Mouse (Mus musculus) CH12.LX (cell line): Measurements from ENCODE around the gene Lama2. TPM values are rescaled to one million over a fixed set of nuclear protein-coding genes. Genes with fewer than 3 reads are reported as not detected.

ENCODE experiments used
- DNase-seq: peaks from one replicate; pipeline ENCODE4 v3.0.0-alpha.2; 2013; ENCODE audit errors: extremely low read depth
- H3K27ac ChIP-seq: 2 replicates; pipeline ENCODE4 v1.5.1; 2012; ENCODE audit warnings: low read depth, mild to moderate bottlenecking, control low read depth, moderate library complexity; ENCODE audit not compliant: insufficient read depth
- H3K27me3 ChIP-seq: replicated peaks from 2 replicates; pipeline ENCODE3; 2012; ENCODE audit warnings: inconsistent platforms
- H3K36me3 ChIP-seq, 2 experiments: replicated peaks in 1 of 2; 2 replicates each; pipeline versions ENCODE3 to v1.6.1; 2012; ENCODE audit warnings: inconsistent platforms in 1 of 2, low read length in 1 of 2, mild to moderate bottlenecking in 1 of 2, mixed read lengths in 1 of 2, moderate library complexity in 1 of 2; ENCODE audit not compliant: control insufficient read depth in 1 of 2, insufficient read depth in 1 of 2
- H3K4me1 ChIP-seq, 2 experiments: 2 replicates each; pipeline ENCODE4 v1.6.1; 2012; ENCODE audit warnings: inconsistent platforms in 1 of 2, moderate library complexity in 1 of 2; ENCODE audit not compliant: insufficient read depth in 2 of 2, control insufficient read depth in 1 of 2
- H3K4me2 ChIP-seq: 2 replicates; pipeline ENCODE4 v1.6.1; 2012; ENCODE audit warnings: low read depth, mild to moderate bottlenecking, control low read depth; ENCODE audit not compliant: poor library complexity, insufficient read depth, severe bottlenecking
- H3K4me3 ChIP-seq, 3 experiments: fragments of 150-350 bp in 1 of 3; sonication (generic) in 1 of 3; replicated peaks in 1 of 3; 2 replicates each; pipeline versions ENCODE3 to v1.5.1; 2011 to 2012; ENCODE audit warnings: low read depth in 2 of 3, low read length in 2 of 3, mild to moderate bottlenecking in 2 of 3, moderate library complexity in 2 of 3, control low read depth in 1 of 3, improper control_type of control experiment in 1 of 3, inconsistent platforms in 1 of 3, mixed read lengths in 1 of 3; ENCODE audit not compliant: poor library complexity in 1 of 3
- H3K79me2 ChIP-seq: replicated peaks from 2 replicates; pipeline ENCODE4 v1.6.1; 2012; ENCODE audit warnings: mild to moderate bottlenecking, moderate library complexity; ENCODE audit not compliant: control insufficient read depth, poor library complexity, insufficient read depth, severe bottlenecking; ENCODE audit errors: extremely low read depth
- H3K9ac ChIP-seq: 2 replicates; pipeline ENCODE4 v1.6.1; 2012; ENCODE audit warnings: low read depth, mild to moderate bottlenecking, control low read depth, moderate library complexity; ENCODE audit not compliant: insufficient read depth
- H3K9me3 ChIP-seq: replicated peaks from 2 replicates; pipeline ENCODE3; 2012; ENCODE audit warnings: low read length, inconsistent platforms, mixed read lengths
- CHD1 ChIP-seq: IDR thresholded peaks from 2 replicates; pipeline ENCODE4 v1.6.1; 2012; ENCODE audit warnings: low read depth, low read length, improper control_type of control experiment, inconsistent platforms
- CHD2 ChIP-seq: IDR thresholded peaks from 2 replicates; pipeline ENCODE4 v1.6.1; 2011; ENCODE audit warnings: low read length, improper control_type of control experiment
- CTCF ChIP-seq, 2 experiments: IDR thresholded peaks in 1 of 2; conservative IDR thresholded peaks in 1 of 2; 2 replicates each; pipeline ENCODE4 v1.5.1; 2011 to 2012; ENCODE audit warnings: low read depth in 2 of 2, low read length in 2 of 2, improper control_type of control experiment in 1 of 2, inconsistent platforms in 1 of 2, mild to moderate bottlenecking in 1 of 2, moderate library complexity in 1 of 2
- ELF1 ChIP-seq: IDR thresholded peaks from 2 replicates; pipeline ENCODE4 v1.6.1; 2014; ENCODE audit warnings: low read depth, mild to moderate bottlenecking, inconsistent platforms, low read length, improper control_type of control experiment
- GABPA ChIP-seq: IDR thresholded peaks from 2 replicates; pipeline ENCODE4 v1.6.1; 2012; ENCODE audit warnings: low read depth, low read length, improper control_type of control experiment, inconsistent platforms; ENCODE audit not compliant: insufficient replicate concordance
- HCFC1 ChIP-seq: IDR thresholded peaks from 2 replicates; pipeline ENCODE4 v1.6.1; 2012; ENCODE audit warnings: low read depth, mild to moderate bottlenecking, inconsistent platforms, low read length, improper control_type of control experiment
- JUND ChIP-seq: conservative IDR thresholded peaks from 2 replicates; pipeline ENCODE4 v1.6.1; 2011; ENCODE audit warnings: low read depth, low read length, improper control_type of control experiment
- MAX ChIP-seq: IDR thresholded peaks from 2 replicates; pipeline ENCODE4 v1.6.1; 2011; ENCODE audit warnings: low read length, improper control_type of control experiment
- MAZ ChIP-seq: IDR thresholded peaks from 2 replicates; pipeline ENCODE4 v1.6.1; 2012; ENCODE audit warnings: low read depth, mild to moderate bottlenecking, inconsistent platforms, low read length, improper control_type of control experiment, moderate library complexity
- MXI1 ChIP-seq: IDR thresholded peaks from 2 replicates; pipeline ENCODE4 v1.6.1; 2011; ENCODE audit warnings: mild to moderate bottlenecking, low read depth, low read length, improper control_type of control experiment
- RAD21 ChIP-seq: IDR thresholded peaks from 2 replicates; pipeline ENCODE4 v1.6.1; 2011; ENCODE audit warnings: low read depth, mild to moderate bottlenecking, low read length, improper control_type of control experiment, moderate library complexity
- RCOR1 ChIP-seq: conservative IDR thresholded peaks from 2 replicates; pipeline ENCODE4 v1.6.1; 2012; ENCODE audit warnings: low read depth, mild to moderate bottlenecking, inconsistent platforms, low read length, improper control_type of control experiment
- SIN3A ChIP-seq: IDR thresholded peaks from 2 replicates; pipeline ENCODE4 v1.6.1; 2012; ENCODE audit warnings: low read length, improper control_type of control experiment, inconsistent platforms
- SMC3 ChIP-seq: IDR thresholded peaks from 2 replicates; pipeline ENCODE4 v1.6.1; 2011; ENCODE audit warnings: low read depth, low read length, improper control_type of control experiment
- TCF12 ChIP-seq: IDR thresholded peaks from 2 replicates; pipeline ENCODE4 v1.6.1; 2014; ENCODE audit warnings: low read depth, mild to moderate bottlenecking, inconsistent platforms, low read length, improper control_type of control experiment
- USF1 ChIP-seq: IDR thresholded peaks from 2 replicates; pipeline ENCODE4 v1.6.1; 2014; ENCODE audit warnings: low read depth, mild to moderate bottlenecking, inconsistent platforms, low read length, improper control_type of control experiment
- USF2 ChIP-seq: conservative IDR thresholded peaks from 2 replicates; pipeline ENCODE4 v1.6.1; 2011; ENCODE audit warnings: low read depth, low read length, improper control_type of control experiment
- ZKSCAN1 ChIP-seq: IDR thresholded peaks from 2 replicates; pipeline ENCODE4 v1.6.1; 2012; ENCODE audit warnings: low read depth, inconsistent platforms, low read length, improper control_type of control experiment, borderline replicate concordance
- ZMIZ1 ChIP-seq: IDR thresholded peaks from 2 replicates; pipeline ENCODE4 v1.6.1; 2012; ENCODE audit warnings: low read depth, mild to moderate bottlenecking, inconsistent platforms, low read length, improper control_type of control experiment
- dilution Hi-C: fragments of 300-500 bp; cut with MboI; formaldehyde crosslinking; loops from 2 replicates; pipeline ENCODE4 v1.14.3; 2020; ENCODE audit warnings: low sequenced_read_pairs; ENCODE audit not compliant: extremely low pct_unique_long_range_greater_than_20kb, extremely low pct_ligation_motif_present
- in situ Hi-C: fragments of 300-500 bp; cut with MboI; formaldehyde crosslinking; loops from 3 replicates; pipeline ENCODE4 v1.14.3; 2019; ENCODE audit warnings: low sequenced_read_pairs, low pct_ligation_motif_present, low pct_unique_long_range_greater_than_20kb, mixed read lengths
- polyA plus RNA-seq: library from polyadenylated mRNA; unstranded; fragments of >175 nt; gene quantifications from 2 replicates; pipeline ENCODE4 v1.2.1, GENCODE M21; 2012; ENCODE audit warnings: low read depth; ENCODE audit not compliant: insufficient read length
- total RNA-seq, 2 experiments: library from RNA; depleted of rRNA; stranded (reverse); fragments of 300-350 nt in 1 of 2; fragments of >200 nt in 1 of 2; gene quantifications; 2 replicates each; pipeline ENCODE4 v1.2.3; 2012 to 2014

Gene Lama2
- total and polyA plus RNA-seq, 3 experiments, result not detected

DNA sequence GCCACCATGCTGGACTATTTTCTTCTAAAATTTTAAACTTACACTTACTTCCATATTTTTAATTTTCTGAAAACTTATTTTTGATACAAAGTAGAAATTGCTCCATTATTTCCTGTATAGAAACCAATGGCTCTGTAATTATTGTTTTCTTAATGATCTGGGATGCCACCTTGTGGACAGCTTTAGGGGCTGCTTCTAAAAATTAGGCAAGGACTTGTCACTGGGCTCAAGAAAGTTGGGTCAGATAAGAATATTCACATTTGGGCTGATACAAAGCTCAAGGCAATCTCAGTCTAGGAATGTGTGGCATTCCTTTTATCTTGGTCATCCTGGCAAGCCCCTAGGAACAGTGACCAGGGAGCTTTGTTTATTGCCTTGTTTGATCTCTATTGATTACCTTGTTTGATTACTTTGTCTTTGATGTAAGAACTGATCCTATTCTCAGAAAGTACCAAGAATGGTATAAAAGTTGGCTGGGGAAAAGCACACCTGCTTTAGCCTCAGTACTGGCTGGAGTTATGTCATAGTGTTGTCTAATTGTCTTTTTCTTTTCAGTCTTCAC, 606.7 kb downstream of the Lama2 start:
- in situ Hi-C loops (no loop called here), dilution Hi-C loops (no loop called here)
- H3K4me3 ChIP-seq, result no peak overlapping the region
- TF ChIP-seq RAD21 (peak; percentile 8), ZMIZ1 (no peak), CTCF (conservative IDR thresholded peaks at IDR 0.05 in 1 of 2, IDR thresholded peaks at IDR 0.05 in 1 of 2; ENCODE audit: low read depth in 2 of 2, low read length in 2 of 2) (peak in 1 of 2 experiments; percentile 47; a peak in 2 of 4 replicates)
- H3K4me1 ChIP-seq, result no peaks in the 10 kb centered on the region
- H3K4me2 ChIP-seq, result no peak overlapping the region
- H3K27ac ChIP-seq, result no peak overlapping the region
- no peaks in the 10 kb centered on the region for H3K27me3 ChIP-seq
- no peak overlapping the region for H3K9ac ChIP-seq
- H3K36me3 ChIP-seq, result no peaks in the 10 kb centered on the region
- no peak for DNase-seq
- H3K79me2 ChIP-seq, result no peaks in the 10 kb centered on the region
- no peaks in the 10 kb centered on the region for H3K9me3 ChIP-seq

DNA sequence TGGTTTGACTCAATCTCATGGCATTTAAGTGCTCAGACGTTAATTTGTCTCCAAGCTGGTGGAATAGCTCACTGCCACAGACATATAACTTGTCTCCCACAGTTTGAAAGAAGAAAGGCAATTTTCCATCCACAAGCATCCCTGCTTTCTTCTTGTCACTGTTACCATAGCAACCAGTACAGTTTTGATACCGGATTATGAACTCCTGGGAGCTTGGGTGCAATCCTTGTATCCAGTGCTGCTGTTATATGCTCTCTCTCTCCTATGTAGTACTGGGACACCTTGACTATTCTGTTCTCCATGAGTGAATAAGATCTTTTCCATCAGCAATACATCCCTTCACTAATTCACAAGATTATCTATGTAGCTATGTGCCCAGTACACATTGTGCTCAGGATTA, 612.2 kb downstream of the Lama2 start:
- no peaks in the 10 kb centered on the region for H3K4me1 ChIP-seq
- no peak overlapping the region for H3K4me2 ChIP-seq
- H3K27ac ChIP-seq, result no peak overlapping the region
- H3K4me3 ChIP-seq, result no peak overlapping the region
- no peak for DNase-seq
- TF ChIP-seq CHD1 (no peak), TCF12 (no peak), SIN3A (no peak), HCFC1 (no peak), MXI1 (no peak), CHD2 (no peak), JUND (no peak), CTCF (conservative IDR thresholded peaks at IDR 0.05 in 1 of 2, IDR thresholded peaks at IDR 0.05 in 1 of 2; ENCODE audit: low read depth in 2 of 2, low read length in 2 of 2) (no peak), SMC3 (no peak), MAX (no peak)
- in situ Hi-C loops (no loop called here), dilution Hi-C loops (no loop called here)
- no peaks in the 10 kb centered on the region for H3K79me2 ChIP-seq
- no peaks in the 10 kb centered on the region for H3K27me3 ChIP-seq
- no peaks in the 10 kb centered on the region for H3K36me3 ChIP-seq
- H3K9me3 ChIP-seq, result no peaks in the 10 kb centered on the region
- no peak overlapping the region for H3K9ac ChIP-seq

DNA sequence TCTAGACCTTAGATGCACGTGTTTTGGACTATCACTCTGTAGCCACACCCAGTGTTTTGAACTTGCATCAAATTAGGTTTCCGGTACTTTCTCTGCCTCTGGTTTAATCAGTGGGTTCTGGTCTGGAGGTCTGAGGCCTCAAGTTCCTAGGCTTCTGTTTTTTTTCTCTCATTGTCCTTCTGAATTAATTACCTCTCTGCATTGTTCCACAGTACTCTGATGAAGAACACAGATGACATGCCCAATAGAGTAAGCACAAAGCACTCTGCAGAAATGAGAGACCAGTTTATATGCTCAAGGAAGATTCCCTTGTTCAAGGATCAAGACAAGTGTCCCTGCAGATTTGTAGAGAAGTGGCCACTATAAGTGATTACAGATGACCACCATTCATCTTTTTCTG, 613.8 kb downstream of the Lama2 start:
- no peak overlapping the region for H3K27ac ChIP-seq
- H3K9ac ChIP-seq, result no peak overlapping the region
- no peak overlapping the region for H3K4me2 ChIP-seq
- DNase-seq, result no peak
- no peak overlapping the region for H3K4me3 ChIP-seq
- dilution Hi-C loops (no loop called here), in situ Hi-C loops (no loop called here)
- no peaks in the 10 kb centered on the region for H3K36me3 ChIP-seq
- no peaks in the 10 kb centered on the region for H3K4me1 ChIP-seq
- H3K9me3 ChIP-seq, result no peaks in the 10 kb centered on the region
- TF ChIP-seq MAZ (no peak), MXI1 (no peak), GABPA (no peak), RCOR1 (no peak), ELF1 (no peak), TCF12 (no peak), ZKSCAN1 (no peak), USF1 (no peak), USF2 (no peak), ZMIZ1 (no peak)
- H3K27me3 ChIP-seq, result no peaks in the 10 kb centered on the region
- H3K79me2 ChIP-seq, result no peaks in the 10 kb centered on the region
